Mouse (Mus musculus) CH12.LX (cell line): ENCODE results near the gene Fem1b. TPM values are rescaled to one million over a fixed set of nuclear protein-coding genes. Genes with fewer than 3 reads are reported as not detected.

ENCODE experiments used
- DNase-seq: peaks from one replicate; pipeline ENCODE4 v3.0.0-alpha.2; 2013; ENCODE audit errors: extremely low read depth
- H3K27ac ChIP-seq: 2 replicates; pipeline ENCODE4 v1.5.1; 2012; ENCODE audit warnings: low read depth, mild to moderate bottlenecking, control low read depth, moderate library complexity; ENCODE audit not compliant: insufficient read depth
- H3K27me3 ChIP-seq: replicated peaks from 2 replicates; pipeline ENCODE3; 2012; ENCODE audit warnings: inconsistent platforms
- H3K36me3 ChIP-seq, 2 experiments: replicated peaks in 1 of 2; 2 replicates each; pipeline versions ENCODE3 to v1.6.1; 2012; ENCODE audit warnings: inconsistent platforms in 1 of 2, low read length in 1 of 2, mild to moderate bottlenecking in 1 of 2, mixed read lengths in 1 of 2, moderate library complexity in 1 of 2; ENCODE audit not compliant: control insufficient read depth in 1 of 2, insufficient read depth in 1 of 2
- H3K4me1 ChIP-seq, 2 experiments: 2 replicates each; pipeline ENCODE4 v1.6.1; 2012; ENCODE audit warnings: inconsistent platforms in 1 of 2, moderate library complexity in 1 of 2; ENCODE audit not compliant: insufficient read depth in 2 of 2, control insufficient read depth in 1 of 2
- H3K4me2 ChIP-seq: 2 replicates; pipeline ENCODE4 v1.6.1; 2012; ENCODE audit warnings: low read depth, mild to moderate bottlenecking, control low read depth; ENCODE audit not compliant: poor library complexity, insufficient read depth, severe bottlenecking
- H3K4me3 ChIP-seq, 3 experiments: fragments of 150-350 bp in 1 of 3; sonication (generic) in 1 of 3; replicated peaks in 1 of 3; 2 replicates each; pipeline versions ENCODE3 to v1.5.1; 2011 to 2012; ENCODE audit warnings: low read depth in 2 of 3, low read length in 2 of 3, mild to moderate bottlenecking in 2 of 3, moderate library complexity in 2 of 3, control low read depth in 1 of 3, improper control_type of control experiment in 1 of 3, inconsistent platforms in 1 of 3, mixed read lengths in 1 of 3; ENCODE audit not compliant: poor library complexity in 1 of 3
- H3K79me2 ChIP-seq: replicated peaks from 2 replicates; pipeline ENCODE4 v1.6.1; 2012; ENCODE audit warnings: mild to moderate bottlenecking, moderate library complexity; ENCODE audit not compliant: control insufficient read depth, poor library complexity, insufficient read depth, severe bottlenecking; ENCODE audit errors: extremely low read depth
- H3K9ac ChIP-seq: 2 replicates; pipeline ENCODE4 v1.6.1; 2012; ENCODE audit warnings: low read depth, mild to moderate bottlenecking, control low read depth, moderate library complexity; ENCODE audit not compliant: insufficient read depth
- H3K9me3 ChIP-seq: replicated peaks from 2 replicates; pipeline ENCODE3; 2012; ENCODE audit warnings: low read length, inconsistent platforms, mixed read lengths
- BHLHE40 ChIP-seq: IDR thresholded peaks from 2 replicates; pipeline ENCODE4 v1.6.1; 2011; ENCODE audit warnings: mild to moderate bottlenecking, low read depth, low read length, improper control_type of control experiment
- CHD2 ChIP-seq: IDR thresholded peaks from 2 replicates; pipeline ENCODE4 v1.6.1; 2011; ENCODE audit warnings: low read length, improper control_type of control experiment
- E2F4 ChIP-seq: IDR thresholded peaks from 2 replicates; pipeline ENCODE4 v1.6.1; 2011; ENCODE audit warnings: low read depth, low read length, improper control_type of control experiment; ENCODE audit not compliant: insufficient replicate concordance
- ELF1 ChIP-seq: IDR thresholded peaks from 2 replicates; pipeline ENCODE4 v1.6.1; 2014; ENCODE audit warnings: low read depth, mild to moderate bottlenecking, inconsistent platforms, low read length, improper control_type of control experiment
- EP300 ChIP-seq: IDR thresholded peaks from 2 replicates; pipeline ENCODE4 v1.6.1; 2011; ENCODE audit warnings: low read length, improper control_type of control experiment
- ETS1 ChIP-seq: conservative IDR thresholded peaks from 2 replicates; pipeline ENCODE4 v1.6.1; 2012; ENCODE audit warnings: low read depth, mild to moderate bottlenecking, inconsistent platforms, low read length, improper control_type of control experiment, moderate library complexity
- HCFC1 ChIP-seq: IDR thresholded peaks from 2 replicates; pipeline ENCODE4 v1.6.1; 2012; ENCODE audit warnings: low read depth, mild to moderate bottlenecking, inconsistent platforms, low read length, improper control_type of control experiment
- IRF4 ChIP-seq: IDR thresholded peaks from 2 replicates; pipeline ENCODE4 v1.6.1; 2014; ENCODE audit warnings: low read depth, mild to moderate bottlenecking, inconsistent platforms, low read length, improper control_type of control experiment
- JUND ChIP-seq: conservative IDR thresholded peaks from 2 replicates; pipeline ENCODE4 v1.6.1; 2011; ENCODE audit warnings: low read depth, low read length, improper control_type of control experiment
- KAT2A ChIP-seq: IDR thresholded peaks from 2 replicates; pipeline ENCODE4 v1.6.1; 2012; ENCODE audit warnings: low read length, improper control_type of control experiment, inconsistent platforms; ENCODE audit not compliant: insufficient replicate concordance
- MAFK ChIP-seq: IDR thresholded peaks from 2 replicates; pipeline ENCODE4 v1.6.1; 2011; ENCODE audit warnings: low read length, improper control_type of control experiment; ENCODE audit not compliant: insufficient replicate concordance
- MAX ChIP-seq: IDR thresholded peaks from 2 replicates; pipeline ENCODE4 v1.6.1; 2011; ENCODE audit warnings: low read length, improper control_type of control experiment
- MAZ ChIP-seq: IDR thresholded peaks from 2 replicates; pipeline ENCODE4 v1.6.1; 2012; ENCODE audit warnings: low read depth, mild to moderate bottlenecking, inconsistent platforms, low read length, improper control_type of control experiment, moderate library complexity
- MEF2A ChIP-seq: IDR thresholded peaks from 2 replicates; pipeline ENCODE4 v1.6.1; 2014; ENCODE audit warnings: low read depth, mild to moderate bottlenecking, inconsistent platforms, low read length, improper control_type of control experiment, borderline replicate concordance
- MXI1 ChIP-seq: IDR thresholded peaks from 2 replicates; pipeline ENCODE4 v1.6.1; 2011; ENCODE audit warnings: mild to moderate bottlenecking, low read depth, low read length, improper control_type of control experiment
- MYC ChIP-seq: IDR thresholded peaks from 2 replicates; pipeline ENCODE4 v1.6.1; 2011; ENCODE audit warnings: low read depth, mild to moderate bottlenecking, improper control_type of control experiment, low read length
- NELFE ChIP-seq: IDR thresholded peaks from 2 replicates; pipeline ENCODE4 v1.6.1; 2011; ENCODE audit warnings: low read depth, low read length, improper control_type of control experiment
- NRF1 ChIP-seq: IDR thresholded peaks from 2 replicates; pipeline ENCODE4 v1.6.1; 2014; ENCODE audit warnings: low read depth, mild to moderate bottlenecking, inconsistent platforms, low read length, improper control_type of control experiment, moderate library complexity
- PAX5 ChIP-seq: IDR thresholded peaks from 2 replicates; pipeline ENCODE4 v1.6.1; 2012; ENCODE audit warnings: low read length, inconsistent platforms, mixed read lengths
- POLR2A ChIP-seq: IDR thresholded peaks from 2 replicates; pipeline ENCODE4 v1.6.1; 2011; ENCODE audit warnings: low read depth, mild to moderate bottlenecking, improper control_type of control experiment, low read length
- POLR2AphosphoS2 ChIP-seq: IDR thresholded peaks from 2 replicates; pipeline ENCODE4 v1.6.1; 2011; ENCODE audit warnings: low read depth, low read length, improper control_type of control experiment
- RAD21 ChIP-seq: IDR thresholded peaks from 2 replicates; pipeline ENCODE4 v1.6.1; 2011; ENCODE audit warnings: low read depth, mild to moderate bottlenecking, low read length, improper control_type of control experiment, moderate library complexity
- SIN3A ChIP-seq: IDR thresholded peaks from 2 replicates; pipeline ENCODE4 v1.6.1; 2012; ENCODE audit warnings: low read length, improper control_type of control experiment, inconsistent platforms
- SMC3 ChIP-seq: IDR thresholded peaks from 2 replicates; pipeline ENCODE4 v1.6.1; 2011; ENCODE audit warnings: low read depth, low read length, improper control_type of control experiment
- TBP ChIP-seq: conservative IDR thresholded peaks from 2 replicates; pipeline ENCODE4 v1.6.1; 2011; ENCODE audit warnings: low read depth, low read length, improper control_type of control experiment
- TCF12 ChIP-seq: IDR thresholded peaks from 2 replicates; pipeline ENCODE4 v1.6.1; 2014; ENCODE audit warnings: low read depth, mild to moderate bottlenecking, inconsistent platforms, low read length, improper control_type of control experiment
- UBTF ChIP-seq: IDR thresholded peaks from 2 replicates; pipeline ENCODE4 v1.6.1; 2012; ENCODE audit warnings: low read depth, mild to moderate bottlenecking, inconsistent platforms, low read length, improper control_type of control experiment, moderate library complexity
- USF1 ChIP-seq: IDR thresholded peaks from 2 replicates; pipeline ENCODE4 v1.6.1; 2014; ENCODE audit warnings: low read depth, mild to moderate bottlenecking, inconsistent platforms, low read length, improper control_type of control experiment
- USF2 ChIP-seq: conservative IDR thresholded peaks from 2 replicates; pipeline ENCODE4 v1.6.1; 2011; ENCODE audit warnings: low read depth, low read length, improper control_type of control experiment
- ZC3H11A ChIP-seq: IDR thresholded peaks from 2 replicates; pipeline ENCODE4 v1.6.1; 2012; ENCODE audit warnings: low read depth, mild to moderate bottlenecking, inconsistent platforms, low read length, improper control_type of control experiment
- ZKSCAN1 ChIP-seq: IDR thresholded peaks from 2 replicates; pipeline ENCODE4 v1.6.1; 2012; ENCODE audit warnings: low read depth, inconsistent platforms, low read length, improper control_type of control experiment, borderline replicate concordance
- ZMIZ1 ChIP-seq: IDR thresholded peaks from 2 replicates; pipeline ENCODE4 v1.6.1; 2012; ENCODE audit warnings: low read depth, mild to moderate bottlenecking, inconsistent platforms, low read length, improper control_type of control experiment
- ZNF384 ChIP-seq: IDR thresholded peaks from 2 replicates; pipeline ENCODE4 v1.6.1; 2012; ENCODE audit warnings: low read depth, low read length, improper control_type of control experiment, inconsistent platforms
- dilution Hi-C: fragments of 300-500 bp; cut with MboI; formaldehyde crosslinking; loops from 2 replicates; pipeline ENCODE4 v1.14.3; 2020; ENCODE audit warnings: low sequenced_read_pairs; ENCODE audit not compliant: extremely low pct_unique_long_range_greater_than_20kb, extremely low pct_ligation_motif_present
- in situ Hi-C: fragments of 300-500 bp; cut with MboI; formaldehyde crosslinking; loops from 3 replicates; pipeline ENCODE4 v1.14.3; 2019; ENCODE audit warnings: low sequenced_read_pairs, low pct_ligation_motif_present, low pct_unique_long_range_greater_than_20kb, mixed read lengths
- polyA plus RNA-seq: library from polyadenylated mRNA; unstranded; fragments of >175 nt; gene quantifications from 2 replicates; pipeline ENCODE4 v1.2.1, GENCODE M21; 2012; ENCODE audit warnings: low read depth; ENCODE audit not compliant: insufficient read length
- total RNA-seq, 2 experiments: library from RNA; depleted of rRNA; stranded (reverse); fragments of 300-350 nt in 1 of 2; fragments of >200 nt in 1 of 2; gene quantifications; 2 replicates each; pipeline ENCODE4 v1.2.3; 2012 to 2014

Fem1b gene
- total and polyA plus RNA-seq, 3 experiments = 26.8 to 34.6 (median 30.1) TPM

DNA sequence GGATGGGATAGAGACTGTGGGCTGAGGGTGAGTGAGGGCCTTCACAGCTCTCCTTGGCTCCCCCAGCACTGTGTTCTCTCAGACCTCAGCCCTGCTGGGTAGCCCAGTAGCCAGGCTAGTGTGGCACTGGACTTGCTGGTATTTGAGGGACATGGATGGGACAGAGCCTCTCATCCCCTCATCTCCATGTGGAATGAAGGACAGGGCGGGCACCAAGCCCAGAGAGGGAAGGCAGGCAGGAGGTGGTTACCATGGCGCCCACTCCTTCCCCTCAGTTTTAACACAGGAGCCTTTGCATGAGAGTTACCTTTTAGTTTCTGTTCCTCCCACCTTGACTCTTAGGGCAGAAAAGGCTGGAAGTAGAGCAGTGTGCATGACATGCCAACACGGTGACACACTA, 36.9 kb upstream of the Fem1b start:
- no peaks in the 10 kb centered on the region for H3K27me3 ChIP-seq
- dilution Hi-C loops = no loop called here
- H3K9ac ChIP-seq = no peak overlapping the region
- peaks cover 16 to 68% of the 10 kb centered on the region in 2 experiments for H3K36me3 ChIP-seq
- H3K4me3 ChIP-seq = no peak overlapping the region
- in situ Hi-C loops = loop anchor here (10.0 kb wide), 1 partner anchor 256 kb away; no protein-coding TSS in a partner anchor
- TF ChIP-seq EP300 = no peak
- no peak for TF ChIP-seq SIN3A
- H3K9me3 ChIP-seq = no peaks in the 10 kb centered on the region
- DNase-seq = peak; percentile 34
- no peak overlapping the region for H3K4me2 ChIP-seq
- H3K27ac ChIP-seq = no peak overlapping the region; the same call in 1 of the 2 replicates
- peaks cover 8 to 56% of the 10 kb centered on the region in 2 experiments; a peak in 3 of 4 replicates for H3K4me1 ChIP-seq
- H3K79me2 ChIP-seq = no peaks in the 10 kb centered on the region

DNA sequence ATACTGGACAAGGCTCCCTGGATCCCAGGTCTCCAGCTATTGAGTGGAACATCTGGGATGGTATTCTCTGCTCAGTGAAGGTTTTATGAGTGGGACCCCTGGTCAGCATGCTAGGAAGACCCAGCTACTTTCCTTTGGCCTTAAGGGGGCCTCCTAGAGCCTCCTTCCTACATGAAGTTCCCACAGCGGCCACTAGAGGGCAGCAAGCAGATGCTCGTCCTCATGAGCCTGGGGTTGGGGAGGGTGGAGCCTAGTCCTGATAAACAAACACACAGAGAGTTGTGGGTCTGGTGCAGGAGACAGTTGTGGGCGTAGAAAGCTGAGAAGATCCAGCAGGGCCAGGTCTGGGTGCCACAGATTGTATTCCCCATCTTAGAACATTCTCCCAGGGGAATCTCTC, 36.0 kb upstream of the Fem1b start:
- DNase-seq = peak; percentile 83
- dilution Hi-C loops (no loop called here), in situ Hi-C loops (loop anchor here (10.0 kb wide), 1 partner anchor 257 kb away; no protein-coding TSS in a partner anchor)
- Histone ChIP-seq H3K4me2 (no peak overlapping the region), H3K9me3 (no peaks in the 10 kb centered on the region), H3K4me3 (no peak overlapping the region), H3K36me3 (peaks cover 16 to 73% of the 10 kb centered on the region in 2 experiments), H3K27me3 (no peaks in the 10 kb centered on the region), H3K27ac (no peak overlapping the region), H3K79me2 (no peaks in the 10 kb centered on the region), H3K9ac (no peak overlapping the region), H3K4me1 (peaks cover 8 to 57% of the 10 kb centered on the region in 2 experiments; a peak in 3 of 4 replicates)
- no peak for TF ChIP-seq UBTF
- TF ChIP-seq MAX = peak; percentile 34; the same call in 1 of the 2 replicates
- TF ChIP-seq MYC = peak; percentile 22; the same call in 1 of the 2 replicates
- peak; percentile 25; the same call in 1 of the 2 replicates for TF ChIP-seq HCFC1
- TF ChIP-seq SMC3 = peak; percentile 94
- no peak for TF ChIP-seq POLR2AphosphoS2
- TF ChIP-seq ELF1 = peak; percentile 55; the same call in 1 of the 2 replicates
- TF ChIP-seq ZNF384 = no peak
- TF ChIP-seq ZC3H11A = no peak; the same call in 1 of the 2 replicates
- no peak for TF ChIP-seq ZKSCAN1
- no peak for TF ChIP-seq ZMIZ1
- TF ChIP-seq PAX5 = no peak
- peak; percentile 21; the same call in 1 of the 2 replicates for TF ChIP-seq BHLHE40
- 0 out of 2 replicates have a peak, but pooled peaks have one; percentile 29 for TF ChIP-seq TCF12
- no peak for TF ChIP-seq JUND
- no peak; the same call in 1 of the 2 replicates for TF ChIP-seq ETS1
- TF ChIP-seq E2F4 = no peak
- no peak for TF ChIP-seq NRF1
- TF ChIP-seq IRF4 = no peak; the same call in 1 of the 2 replicates
- TF ChIP-seq KAT2A = no peak
- TF ChIP-seq USF1 = no peak
- no peak for TF ChIP-seq EP300
- TF ChIP-seq NELFE = peak; percentile 78; the same call in 1 of the 2 replicates
- no peak for TF ChIP-seq CHD2
- TF ChIP-seq POLR2A = no peak
- no peak for TF ChIP-seq MAFK
- peak; percentile 82 for TF ChIP-seq RAD21
- TF ChIP-seq TBP = no peak
- no peak for TF ChIP-seq MXI1
- TF ChIP-seq MAZ = peak; percentile 49; the same call in 1 of the 2 replicates
- no peak for TF ChIP-seq USF2
- 0 out of 2 replicates have a peak, but pooled peaks have one; percentile 46 for TF ChIP-seq MEF2A
